Mouse (Mus musculus): ENCODE measurements at regions not wholly inside any gene's neighbourhood (a gene's known extent, or its start where the extent isn't known, plus 50 kb on each side); places are given as distances from the start of the nearest gene placed in this dataset.

GRCm38 (mm10) chr4:52176240-52176639 lies 262.8 kb upstream of the Smc2 start:
- no peak overlapping the region for H3K9ac ChIP-seq (ENCODE audit: low read length)
- WGBS = 80% methylated on average over 4 of the region's 4 CpGs
- no peak overlapping the region for H3K4me2 ChIP-seq (replicated peaks; ENCODE audit: low read depth)
- ATAC-seq (ENCODE audit: low FRiP score, low TSS enrichment) (no peak), DNase-seq (ENCODE audit: low spot score) (no peak)
- no peaks in the 10 kb centered on the region for H3K27me3 ChIP-seq (ENCODE audit: control insufficient read depth, insufficient read depth, low read length)
- no peaks in the 10 kb centered on the region for H3K9me3 ChIP-seq (ENCODE audit: control insufficient read depth, low read length)
- no peak overlapping the region for H3K27ac ChIP-seq (replicated peaks)
- TF ChIP-seq CTCF (IDR thresholded peaks at IDR 0.05; ENCODE audit: low read depth) = no peak
- no peak for TF ChIP-seq EP300 (optimal IDR thresholded peaks at IDR 0.05)
- H3K4me3 ChIP-seq (ENCODE audit: low read depth, low read length) = no peak overlapping the region
- H3K4me1 ChIP-seq (replicated peaks; ENCODE audit: control insufficient read depth, insufficient read depth) = no peaks in the 10 kb centered on the region
- no peaks in the 10 kb centered on the region for H3K36me3 ChIP-seq (ENCODE audit: control insufficient read depth, insufficient read depth, low read length)

GRCm38 (mm10) chr4:52197777-52198176 lies 241.3 kb upstream of the Smc2 start:
- H3K4me1 ChIP-seq (replicated peaks; ENCODE audit: control insufficient read depth, insufficient read depth) = no peaks in the 10 kb centered on the region
- 78% methylated on average over 3 of the region's 3 CpGs for WGBS

GRCm38 (mm10) chr4:52210601-52211000 lies 228.4 kb upstream of the Smc2 start:
- Histone ChIP-seq H3K27me3 (ENCODE audit: control insufficient read depth, insufficient read depth, low read length) (no peaks in the 10 kb centered on the region), H3K9me3 (ENCODE audit: control insufficient read depth, low read length) (no peaks in the 10 kb centered on the region), H3K4me3 (ENCODE audit: low read depth, low read length) (no peak overlapping the region), H3K9ac (ENCODE audit: low read length) (no peak overlapping the region), H3K4me1 (replicated peaks; ENCODE audit: control insufficient read depth, insufficient read depth) (no peaks in the 10 kb centered on the region), H3K36me3 (ENCODE audit: control insufficient read depth, insufficient read depth, low read length) (no peaks in the 10 kb centered on the region), H3K4me2 (replicated peaks; ENCODE audit: low read depth) (no peak overlapping the region), H3K27ac (replicated peaks) (no peak overlapping the region)
- DNase-seq (ENCODE audit: low spot score) = no peak
- no peak for TF ChIP-seq EP300 (optimal IDR thresholded peaks at IDR 0.05)
- TF ChIP-seq CTCF (IDR thresholded peaks at IDR 0.05; ENCODE audit: low read depth) = no peak
- no peak for ATAC-seq (ENCODE audit: low FRiP score, low TSS enrichment)

More at GRCm38 (mm10) chr4:52197777-52198176, 241.3 kb upstream of the Smc2 start:
- Histone ChIP-seq H3K4me2 (replicated peaks; ENCODE audit: low read depth) (no peak overlapping the region), H3K27me3 (ENCODE audit: control insufficient read depth, insufficient read depth, low read length) (no peaks in the 10 kb centered on the region), H3K9ac (ENCODE audit: low read length) (no peak overlapping the region), H3K9me3 (ENCODE audit: control insufficient read depth, low read length) (no peaks in the 10 kb centered on the region), H3K27ac (replicated peaks) (no peak overlapping the region), H3K36me3 (ENCODE audit: control insufficient read depth, insufficient read depth, low read length) (no peaks in the 10 kb centered on the region), H3K4me3 (ENCODE audit: low read depth, low read length) (no peak overlapping the region)
- DNase-seq (ENCODE audit: low spot score) (no peak), ATAC-seq (ENCODE audit: low FRiP score, low TSS enrichment) (no peak)
- no peak for TF ChIP-seq EP300 (optimal IDR thresholded peaks at IDR 0.05)
- TF ChIP-seq CTCF (IDR thresholded peaks at IDR 0.05; ENCODE audit: low read depth) = no peak

- DNase-seq (ENCODE audit: low spot score) = no peak
- no peak overlapping the region for H3K4me3 ChIP-seq (ENCODE audit: low read depth, low read length)
- no peaks in the 10 kb centered on the region for H3K9me3 ChIP-seq (ENCODE audit: control insufficient read depth, low read length)
- H3K9ac ChIP-seq (ENCODE audit: low read length) = no peak overlapping the region
- H3K36me3 ChIP-seq (ENCODE audit: control insufficient read depth, insufficient read depth, low read length) = no peaks in the 10 kb centered on the region
- ATAC-seq (ENCODE audit: low FRiP score, low TSS enrichment) = no peak
- H3K27ac ChIP-seq (replicated peaks) = no peak overlapping the region
- H3K27me3 ChIP-seq (ENCODE audit: control insufficient read depth, insufficient read depth, low read length) = no peaks in the 10 kb centered on the region
- no peak for TF ChIP-seq CTCF (IDR thresholded peaks at IDR 0.05; ENCODE audit: low read depth)
- no peak for TF ChIP-seq EP300 (optimal IDR thresholded peaks at IDR 0.05)
- H3K4me2 ChIP-seq (replicated peaks; ENCODE audit: low read depth) = no peak overlapping the region
- no peaks in the 10 kb centered on the region for H3K4me1 ChIP-seq (replicated peaks; ENCODE audit: control insufficient read depth, insufficient read depth)
- WGBS = 36% methylated on average over 5 of the region's 5 CpGs
These were observed 228.0 kb upstream of the Smc2 start for GRCm38 (mm10) chr4:52211022-52211421.

- Histone ChIP-seq H3K27ac (replicated peaks) (no peak overlapping the region), H3K36me3 (ENCODE audit: control insufficient read depth, insufficient read depth, low read length) (no peaks in the 10 kb centered on the region), H3K27me3 (ENCODE audit: control insufficient read depth, insufficient read depth, low read length) (no peaks in the 10 kb centered on the region), H3K4me1 (replicated peaks; ENCODE audit: control insufficient read depth, insufficient read depth) (no peaks in the 10 kb centered on the region), H3K4me3 (ENCODE audit: low read depth, low read length) (no peak overlapping the region), H3K9me3 (ENCODE audit: control insufficient read depth, low read length) (no peaks in the 10 kb centered on the region), H3K9ac (ENCODE audit: low read length) (no peak overlapping the region), H3K4me2 (replicated peaks; ENCODE audit: low read depth) (no peak overlapping the region)
- WGBS = 82% methylated on average over 3 of the region's 3 CpGs
- ATAC-seq (ENCODE audit: low FRiP score, low TSS enrichment) (no peak), DNase-seq (ENCODE audit: low spot score) (no peak)
- TF ChIP-seq CTCF (IDR thresholded peaks at IDR 0.05; ENCODE audit: low read depth) (no peak), EP300 (optimal IDR thresholded peaks at IDR 0.05) (no peak)
These were observed 225.7 kb upstream of the Smc2 start for GRCm38 (mm10) chr4:52213363-52213762.

Measured in stomach, postnatal 0 days (tissue).